Mouse (Mus musculus): ENCODE data around the gene Rpn1. TPM values are rescaled to one million over a fixed set of nuclear protein-coding genes. Genes with fewer than 3 reads are reported as not detected.
A peak's percentile ranks its signal among the peaks of the same experiment; 100 is the strongest.

Gene Rpn1
- polyA plus RNA-seq, 1 experiment, result 250 TPM

- DNase-seq (ENCODE audit: low read depth), result no peak
Observed at GRCm38 (mm10) chr6:88065968-88066367, 18.3 kb upstream of the Rpn1 start.

- DNase-seq (ENCODE audit: low read depth), result no peak
Observed at GRCm38 (mm10) chr6:88067722-88068121, 16.6 kb upstream of the Rpn1 start.

GRCm38 (mm10) chr6:88068739-88069138, 15.5 kb upstream of the Rpn1 start:
- no peak for DNase-seq (ENCODE audit: low read depth)

- DNase-seq (ENCODE audit: low read depth), result no peak
Observed at GRCm38 (mm10) chr6:88070468-88070867, 13.8 kb upstream of the Rpn1 start.

GRCm38 (mm10) chr6:88071216-88071615, 13.1 kb upstream of the Rpn1 start:
- no peak for DNase-seq (ENCODE audit: low read depth)

GRCm38 (mm10) chr6:88074752-88075554, 9.3 kb upstream of the Rpn1 start:
- DNase-seq (ENCODE audit: low read depth), result peak; percentile 59

GRCm38 (mm10) chr6:88075960-88076517, 8.2 kb upstream of the Rpn1 start:
- no peak for DNase-seq (ENCODE audit: low read depth)

- DNase-seq (ENCODE audit: low read depth), result no peak
Observed at GRCm38 (mm10) chr6:88083095-88083494, 1.2 kb upstream of the Rpn1 start.

- DNase-seq (ENCODE audit: low read depth), result no peak
Observed at GRCm38 (mm10) chr6:88083672-88084071, 610 bp upstream of the Rpn1 start.

- DNase-seq (ENCODE audit: low read depth), result no peak
Observed at GRCm38 (mm10) chr6:88088971-88089370, 4.7 kb downstream of the Rpn1 start.

- DNase-seq (ENCODE audit: low read depth), result no peak
Observed at GRCm38 (mm10) chr6:88095377-88095776, 11.1 kb downstream of the Rpn1 start.

- no peak for DNase-seq (ENCODE audit: low read depth)
Observed at GRCm38 (mm10) chr6:88102096-88102495, 17.8 kb downstream of the Rpn1 start.

- no peak for DNase-seq (ENCODE audit: low read depth)
Observed at GRCm38 (mm10) chr6:88105783-88106611, 21.7 kb downstream of the Rpn1 start.

- DNase-seq (ENCODE audit: low read depth), result no peak
Observed at GRCm38 (mm10) chr6:88106612-88107123, 22.4 kb downstream of the Rpn1 start.

GRCm38 (mm10) chr6:88107661-88108535, 23.6 kb downstream of the Rpn1 start:
- no peak for DNase-seq (ENCODE audit: low read depth)

GRCm38 (mm10) chr6:88113139-88113538, 28.9 kb downstream of the Rpn1 start:
- DNase-seq (ENCODE audit: low read depth), result no peak

- DNase-seq (ENCODE audit: low read depth), result no peak
Observed at GRCm38 (mm10) chr6:88114414-88114813, 30.1 kb downstream of the Rpn1 start.

GRCm38 (mm10) chr6:88116347-88117183, 32.3 kb downstream of the Rpn1 start:
- DNase-seq (ENCODE audit: low read depth), result no peak

GRCm38 (mm10) chr6:88117184-88117575, 32.9 kb downstream of the Rpn1 start:
- DNase-seq (ENCODE audit: low read depth), result no peak

GRCm38 (mm10) chr6:88119309-88119708, 35.0 kb downstream of the Rpn1 start:
- no peak for DNase-seq (ENCODE audit: low read depth)

All from gonadal fat pad, adult 2 months (tissue).